Mouse (Mus musculus) embryonic facial prominence, embryonic 14.5 days (tissue): ENCODE measurements at regions not wholly inside any gene's neighbourhood (a gene's known extent, or its start where the extent isn't known, plus 50 kb on each side); places are given as distances from the start of the nearest gene placed in this dataset.

Source experiments
- ATAC-seq: fragments of 200-750 bp; cut with Nextera tagmentation; 2 replicates; pipeline ENCODE4 v1.8.0; 2017; ENCODE audit warnings: low read depth, moderate number of reproducible peaks, moderate TSS enrichment
- DNase-seq: peaks from one replicate; pipeline ENCODE4 v3.0.0-alpha.2; 2015; ENCODE audit warnings: low spot score
- H3K27ac ChIP-seq: fragments of 300-500 bp; sonication (generic); replicated peaks from 2 replicates; pipeline ENCODE4 v1.5.1; 2014; ENCODE audit warnings: low read depth, mild to moderate bottlenecking, low read length, moderate library complexity
- H3K27me3 ChIP-seq: fragments of 300-500 bp; sonication (generic); replicated peaks from 2 replicates; pipeline ENCODE4 v1.6.1; 2014; ENCODE audit warnings: low read length; ENCODE audit not compliant: control insufficient read depth, insufficient read depth
- H3K36me3 ChIP-seq: fragments of 300-500 bp; sonication (generic); 2 replicates; pipeline ENCODE4 v1.6.1; 2014; ENCODE audit warnings: low read length, mixed read lengths; ENCODE audit not compliant: control insufficient read depth, insufficient read depth
- H3K4me1 ChIP-seq: fragments of 300-500 bp; sonication (generic); 2 replicates; pipeline ENCODE4 v1.6.1; 2014; ENCODE audit warnings: antibody characterized with exemption, low read length; ENCODE audit not compliant: control insufficient read depth, insufficient read depth
- H3K4me2 ChIP-seq: fragments of 300-500 bp; sonication (generic); 2 replicates; pipeline ENCODE4 v1.6.1; 2014; ENCODE audit warnings: low read depth, mild to moderate bottlenecking, low read length, moderate library complexity, mixed read lengths
- H3K4me3 ChIP-seq: fragments of 300-500 bp; sonication (generic); 2 replicates; pipeline ENCODE4 v1.5.1; 2014; ENCODE audit warnings: low read depth, mild to moderate bottlenecking, low read length
- H3K9ac ChIP-seq: fragments of 300-500 bp; sonication (generic); 2 replicates; pipeline ENCODE4 v1.6.1; 2014; ENCODE audit warnings: low read depth, mild to moderate bottlenecking, low read length, moderate library complexity, mixed read lengths
- H3K9me3 ChIP-seq: fragments of 300-500 bp; sonication (generic); 2 replicates; pipeline ENCODE4 v1.6.1; 2016; ENCODE audit warnings: low read length; ENCODE audit not compliant: control insufficient read depth
- WGBS: fragments of 180-500 bp; shearing (Covaris S2); extraction: QIAGEN DNeasy Blood & Tissue Kit; methylation state at CpG from one replicate; pipeline ENCODE4 v1.1.7; 2014; 5-methylcytosine and 5-hydroxymethylcytosine counted together

GRCm38 (mm10) chr17:4445606-4446005 is 548.5 kb upstream of the Arid1b start:
- Histone ChIP-seq H3K27me3 (no peaks in the 10 kb centered on the region), H3K4me3 (no peak overlapping the region), H3K4me1 (no peaks in the 10 kb centered on the region), H3K4me2 (no peak overlapping the region), H3K9ac (no peak overlapping the region), H3K9me3 (no peaks in the 10 kb centered on the region), H3K36me3 (no peaks in the 10 kb centered on the region), H3K27ac (no peak overlapping the region)
- 100% methylated on average over 1 of the region's 1 CpGs for WGBS
- no peak for ATAC-seq
- no peak for DNase-seq

- no peaks in the 10 kb centered on the region for H3K36me3 ChIP-seq
- no peak overlapping the region for H3K9ac ChIP-seq
- H3K27me3 ChIP-seq = no peaks in the 10 kb centered on the region
- 79% methylated on average over 1 of the region's 1 CpGs for WGBS
- DNase-seq (no peak), ATAC-seq (no peak)
- no peak overlapping the region for H3K4me2 ChIP-seq
- no peaks in the 10 kb centered on the region for H3K9me3 ChIP-seq
- no peak overlapping the region for H3K4me3 ChIP-seq
- no peak overlapping the region for H3K27ac ChIP-seq
- H3K4me1 ChIP-seq = no peaks in the 10 kb centered on the region
Measured at GRCm38 (mm10) chr17:4457491-4457890, 536.6 kb upstream of the Arid1b start.

DNA sequence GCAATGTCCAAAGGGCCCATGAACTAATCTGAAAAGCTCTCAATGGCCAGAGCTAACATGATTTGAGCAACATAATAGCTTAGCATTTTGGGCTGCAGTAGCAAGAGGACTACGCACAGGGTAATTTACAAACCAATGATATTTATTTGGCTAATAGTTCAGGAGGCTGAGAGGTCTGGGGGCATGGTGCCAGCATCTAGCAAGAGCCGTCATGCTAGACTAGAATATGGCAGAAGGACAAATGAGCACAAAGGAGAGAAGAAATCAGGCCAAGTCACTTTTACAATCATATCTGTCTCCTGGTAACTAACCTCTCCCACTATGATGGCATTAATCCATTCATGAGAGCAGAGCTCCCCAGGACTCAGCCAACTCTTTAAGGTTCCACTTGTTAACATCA is 532.6 kb upstream of the Arid1b start:
- 76% methylated on average over 2 of the region's 2 CpGs for WGBS
- Histone ChIP-seq H3K27me3 (no peaks in the 10 kb centered on the region), H3K4me2 (no peak overlapping the region), H3K9me3 (no peaks in the 10 kb centered on the region), H3K4me1 (no peaks in the 10 kb centered on the region), H3K36me3 (no peaks in the 10 kb centered on the region), H3K9ac (no peak overlapping the region), H3K27ac (no peak overlapping the region), H3K4me3 (no peak overlapping the region)
- no peak for ATAC-seq
- DNase-seq = no peak

DNA sequence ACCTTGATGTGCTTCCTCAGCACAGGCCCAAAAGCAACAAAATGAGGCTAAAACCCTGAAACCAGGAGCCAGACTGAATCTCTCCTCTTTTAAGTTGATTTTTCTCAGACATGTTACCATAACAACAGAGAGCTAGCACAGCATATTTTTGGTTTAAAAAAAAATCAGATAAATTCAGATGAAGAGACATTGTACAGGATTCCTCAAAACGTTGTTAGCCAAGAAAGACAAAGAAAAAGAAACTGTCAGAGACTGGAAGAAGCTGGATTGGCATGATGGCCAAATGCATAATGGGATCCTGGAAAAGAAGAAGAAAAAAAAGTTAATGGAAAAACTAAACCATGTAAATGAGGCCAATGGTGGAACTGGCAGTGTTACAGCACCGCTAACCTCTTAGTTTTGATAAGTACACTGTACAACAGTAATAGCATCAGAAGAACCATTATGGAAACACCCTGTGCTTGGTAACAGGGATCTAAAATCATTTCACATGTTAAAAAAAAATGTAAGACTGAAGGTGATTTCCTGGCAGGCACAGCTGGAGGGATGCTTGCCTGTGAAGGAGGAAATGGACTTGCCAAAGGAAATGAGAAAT is 529.7 kb upstream of the Arid1b start:
- Histone ChIP-seq H3K4me2 (no peak overlapping the region), H3K27ac (no peak overlapping the region), H3K9ac (no peak overlapping the region), H3K4me3 (no peak overlapping the region), H3K4me1 (no peaks in the 10 kb centered on the region), H3K27me3 (no peaks in the 10 kb centered on the region), H3K36me3 (no peaks in the 10 kb centered on the region), H3K9me3 (no peaks in the 10 kb centered on the region)
- WGBS = 39% methylated on average over 2 of the region's 2 CpGs
- ATAC-seq = no peak
- DNase-seq = no peak

DNA sequence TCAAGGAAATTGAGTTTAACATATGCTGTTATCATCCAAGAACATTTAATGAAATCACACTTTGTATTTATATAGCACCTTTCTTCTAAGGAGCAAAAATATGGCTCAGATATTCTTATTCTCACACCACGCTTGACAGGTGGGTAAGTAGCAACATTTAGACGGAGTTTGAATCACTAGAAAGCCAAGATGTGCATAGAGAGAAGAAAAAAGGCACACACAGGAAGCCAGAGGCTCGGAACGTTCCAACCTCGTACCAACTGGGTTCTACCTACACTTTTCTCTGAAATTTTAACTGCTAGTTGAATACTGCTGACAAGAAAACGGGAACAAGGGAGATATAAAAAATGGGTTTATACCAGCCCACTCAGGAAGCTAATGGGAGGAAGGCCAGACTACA is 528.4 kb upstream of the Arid1b start:
- H3K4me1 ChIP-seq = no peaks in the 10 kb centered on the region
- no peak overlapping the region for H3K9ac ChIP-seq
- no peak overlapping the region for H3K4me3 ChIP-seq
- DNase-seq (no peak), ATAC-seq (no peak)
- no peaks in the 10 kb centered on the region for H3K9me3 ChIP-seq
- 87% methylated on average over 6 of the region's 6 CpGs for WGBS
- H3K27ac ChIP-seq = no peak overlapping the region
- no peaks in the 10 kb centered on the region for H3K36me3 ChIP-seq
- H3K4me2 ChIP-seq = no peak overlapping the region
- no peaks in the 10 kb centered on the region for H3K27me3 ChIP-seq

DNA sequence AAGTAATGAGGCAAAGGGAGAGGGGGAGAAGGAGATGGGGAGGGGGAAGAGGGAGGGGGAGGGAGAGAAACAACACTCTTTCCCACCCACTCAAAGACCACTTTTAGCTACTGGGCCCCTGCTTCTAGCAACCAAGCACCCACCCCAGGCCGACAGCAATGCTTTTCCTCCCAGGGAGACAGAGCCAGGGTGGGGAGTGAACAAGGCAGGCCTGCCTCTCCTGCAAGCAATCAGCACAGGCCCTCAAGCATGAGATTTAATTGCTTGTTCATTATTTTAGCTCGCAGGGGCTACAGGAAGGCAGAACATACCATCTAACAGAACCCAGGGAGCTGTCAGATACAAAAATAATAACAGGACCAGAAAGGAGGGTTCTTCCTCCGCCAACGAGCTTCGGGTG is 521.7 kb upstream of the Arid1b start:
- no peak overlapping the region for H3K9ac ChIP-seq
- 43% methylated on average over 5 of the region's 5 CpGs for WGBS
- H3K4me3 ChIP-seq = no peak overlapping the region
- H3K36me3 ChIP-seq = no peaks in the 10 kb centered on the region
- no peaks in the 10 kb centered on the region for H3K27me3 ChIP-seq
- no peaks in the 10 kb centered on the region for H3K9me3 ChIP-seq
- ATAC-seq = no peak
- H3K27ac ChIP-seq = no peak overlapping the region
- DNase-seq = no peak
- H3K4me1 ChIP-seq = no peaks in the 10 kb centered on the region
- H3K4me2 ChIP-seq = no peak overlapping the region

DNA sequence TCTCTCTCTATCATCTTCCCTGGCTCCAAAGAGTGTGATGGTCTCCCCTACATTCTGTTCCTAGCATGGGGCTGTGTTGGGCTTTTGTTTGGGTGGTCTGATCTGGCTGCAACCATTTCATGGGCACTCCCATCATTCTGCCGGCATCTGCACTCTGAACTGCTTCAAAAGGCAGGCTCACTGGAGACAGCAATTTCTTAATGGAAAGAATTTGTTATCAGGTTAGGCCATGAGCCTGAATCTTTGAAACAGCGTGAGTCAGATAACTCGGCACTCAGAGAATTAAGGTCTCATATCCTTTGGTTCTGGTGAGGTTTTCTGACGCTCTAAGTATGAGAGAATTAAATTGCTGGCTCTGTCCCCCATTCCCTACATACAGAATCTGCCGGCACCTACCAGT is 519.8 kb upstream of the Arid1b start:
- H3K9ac ChIP-seq = no peak overlapping the region
- DNase-seq (no peak), ATAC-seq (no peak)
- H3K36me3 ChIP-seq = no peaks in the 10 kb centered on the region
- no peak overlapping the region for H3K27ac ChIP-seq
- 62% methylated on average over 5 of the region's 5 CpGs for WGBS
- no peaks in the 10 kb centered on the region for H3K27me3 ChIP-seq
- no peaks in the 10 kb centered on the region for H3K4me1 ChIP-seq
- H3K4me3 ChIP-seq = no peak overlapping the region
- no peak overlapping the region for H3K4me2 ChIP-seq
- H3K9me3 ChIP-seq = no peaks in the 10 kb centered on the region

DNA sequence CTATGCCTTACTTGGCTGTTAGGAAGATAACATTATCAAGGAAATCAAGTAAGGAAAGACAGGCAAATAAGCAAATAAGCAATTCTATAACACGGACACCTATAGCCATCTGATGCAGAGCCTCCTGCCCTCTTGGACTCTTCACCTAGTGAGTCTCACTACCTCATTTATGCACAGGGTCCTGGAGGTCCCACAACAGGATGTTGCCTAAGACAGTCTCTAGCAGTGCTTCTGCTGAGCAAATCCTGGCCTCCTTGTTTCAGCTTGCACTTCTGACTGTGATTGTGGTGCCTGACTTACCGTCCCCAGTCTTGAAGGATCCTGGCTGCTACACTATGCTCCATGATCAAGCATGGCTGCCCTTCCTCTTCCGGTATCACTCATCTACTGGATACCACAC is 518.5 kb upstream of the Arid1b start:
- no peaks in the 10 kb centered on the region for H3K27me3 ChIP-seq
- no peaks in the 10 kb centered on the region for H3K9me3 ChIP-seq
- no peak overlapping the region for H3K4me3 ChIP-seq
- no peaks in the 10 kb centered on the region for H3K4me1 ChIP-seq
- WGBS = 93% methylated on average over 3 of the region's 3 CpGs
- no peak for DNase-seq
- H3K27ac ChIP-seq = no peak overlapping the region
- no peaks in the 10 kb centered on the region for H3K36me3 ChIP-seq
- H3K9ac ChIP-seq = no peak overlapping the region
- ATAC-seq = no peak
- no peak overlapping the region for H3K4me2 ChIP-seq

DNA sequence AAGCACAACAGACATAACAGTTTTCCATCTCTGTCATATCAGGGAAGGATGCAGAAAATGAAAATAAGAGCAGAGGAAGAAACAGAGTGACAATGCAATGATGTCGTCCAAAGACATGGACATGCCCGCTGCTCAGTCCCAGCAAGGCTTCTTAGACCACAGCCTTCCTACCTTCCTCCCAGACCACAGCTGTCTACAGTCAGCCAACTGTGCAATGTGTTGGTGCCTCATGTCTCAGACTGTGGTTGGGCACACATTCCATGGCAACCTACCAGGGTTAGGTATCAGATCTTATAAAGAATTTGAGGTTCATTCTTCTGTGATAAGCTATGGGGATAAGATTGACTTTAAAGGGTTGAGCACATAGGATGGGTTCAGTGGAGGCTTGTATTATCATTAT is 499.7 kb upstream of the Arid1b start:
- H3K36me3 ChIP-seq = no peaks in the 10 kb centered on the region
- H3K4me3 ChIP-seq = no peak overlapping the region
- peaks cover 12% of the 10 kb centered on the region for H3K4me1 ChIP-seq
- no peaks in the 10 kb centered on the region for H3K9me3 ChIP-seq
- ATAC-seq (no peak), DNase-seq (no peak)
- H3K27me3 ChIP-seq = no peaks in the 10 kb centered on the region
- H3K9ac ChIP-seq = no peak overlapping the region
- WGBS = 95% methylated on average over 2 of the region's 2 CpGs
- no peak overlapping the region for H3K4me2 ChIP-seq
- H3K27ac ChIP-seq = no peak overlapping the region
